Comparison of ENCODE assay signal across 7 mouse cellular contexts in the genomic region with DNA sequence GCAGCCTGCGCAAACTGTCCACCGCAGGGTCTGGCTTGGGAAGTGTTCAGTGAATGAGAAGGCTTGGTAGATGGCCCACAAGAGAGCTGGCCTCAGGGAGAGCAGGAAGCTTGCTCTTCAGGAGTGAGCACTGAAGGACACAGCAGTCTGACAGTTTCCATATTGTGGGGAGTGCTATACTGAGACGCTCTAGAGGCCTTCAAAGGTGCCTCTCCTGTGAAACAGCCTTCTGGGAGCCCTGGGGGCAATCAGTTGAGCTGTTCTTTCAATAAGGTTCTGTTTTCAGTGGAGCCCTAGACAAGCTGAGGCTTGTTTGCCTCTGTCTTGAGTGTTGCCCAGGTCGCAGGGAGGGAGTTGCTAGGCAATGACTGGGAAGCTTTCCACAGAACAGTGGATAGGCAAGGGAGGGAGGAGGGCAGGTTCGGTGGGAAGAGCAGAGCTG.
DNase-seq lines count a peak whose midpoint lies in the region; ATAC-seq lines count a peak whose summit lies in the region.

No protein-coding gene starts in this region.

- no peak overlapping the region for H3K4me2 ChIP-seq in stomach, embryonic 15.5 days

- no peaks in the 10 kb centered on the region for H3K4me1 ChIP-seq in stomach, embryonic 15.5 days

- peak; percentile 76 for ATAC-seq in stomach, embryonic 15.5 days (ENCODE audit: insufficient read depth, low FRiP score, low read depth)

- H3K27ac ChIP-seq in stomach, embryonic 15.5 days: peak overlapping the region; percentile 17

- no peak overlapping the region for H3K4me3 ChIP-seq in stomach, embryonic 15.5 days (replicated peaks)

- DNase-seq in right cerebral cortex, postnatal 10 days (ENCODE audit: low spot score in 2 of 2): peak; percentile 71 to 73
- no peak for DNase-seq in right cerebral cortex, postnatal 25 days
- DNase-seq in fibroblast of lung, adult 2 months (ENCODE audit: low read depth): peak; percentile 43
- DNase-seq in layer of hippocampus, adult 9-10 months (ENCODE audit: low spot score): peak; percentile 26
- DNase-seq in testis, postnatal 14 days (ENCODE audit: low spot score): no peak
- no peak for DNase-seq in left cerebral cortex, postnatal 36 days (ENCODE audit: low spot score in 2 of 2)

- H3K27me3 ChIP-seq in stomach, embryonic 15.5 days (replicated peaks): no peaks in the 10 kb centered on the region

- intact Hi-C loops in left cerebral cortex, postnatal 36 days (cut with DNase I): no loop called here

- 48% methylated on average over 5 of the region's 5 CpGs for WGBS in stomach, embryonic 15.5 days

- H3K9me3 ChIP-seq in stomach, embryonic 15.5 days: no peaks in the 10 kb centered on the region

- no peaks in the 10 kb centered on the region for H3K36me3 ChIP-seq in stomach, embryonic 15.5 days

- no peak overlapping the region for H3K9ac ChIP-seq in stomach, embryonic 15.5 days

Comparison
In these comparisons a context has a peak if more than half of its experiments do, and no peak if none do; other contexts are left out.
1. DNase-seq: peak in right cerebral cortex, postnatal 10 days (2 of 2), fibroblast of lung, adult 2 months (single experiment) and layer of hippocampus, adult 9-10 months (single experiment); none in right cerebral cortex, postnatal 25 days (single experiment), testis, postnatal 14 days (single experiment) and left cerebral cortex, postnatal 36 days (0 of 2).